ENCODE assay signal across 21 mouse cellular contexts in genomic region chr4:129385685-129386084, GRCm38 (mm10). TPM values are rescaled to one million over a fixed set of nuclear protein-coding genes. Genes with fewer than 3 reads are reported as not detected.
DNase-seq lines count a peak whose midpoint lies in the region; ATAC-seq and TF ChIP-seq lines count a peak whose summit lies in the region.
"Had no signal": no experiment of that assay in that cellular context is flagged by ENCODE, and none has a peak within 500 bp of the region (broad histone marks: within the 10 kb centered on the region; RNA-seq: fewer than 3 reads in every experiment).

No protein-coding gene starts in this region.

- H3K36me3 ChIP-seq in lung, embryonic 16.5 days (ENCODE audit: control insufficient read depth, insufficient read depth, low read length): no peaks in the 10 kb centered on the region
- H3K36me3 ChIP-seq in liver, postnatal 0 days (replicated peaks; ENCODE audit: insufficient read depth, low read length): no peaks in the 10 kb centered on the region
- H3K36me3 ChIP-seq in midbrain, embryonic 10.5 days: no peaks in the 10 kb centered on the region
- H3K36me3 ChIP-seq: kidney, embryonic 15.5 days; limb, embryonic 12.5 days; midbrain, embryonic 13.5 days; neural tube, embryonic 13.5 days had no signal

- H3K9ac ChIP-seq in lung, embryonic 16.5 days (ENCODE audit: low read length): no peak overlapping the region
- H3K9ac ChIP-seq in liver, postnatal 0 days (replicated peaks): no peak overlapping the region
- H3K9ac ChIP-seq: forebrain, postnatal 0 days; hindbrain, embryonic 14.5 days; kidney, embryonic 15.5 days; limb, embryonic 12.5 days; midbrain, embryonic 13.5 days; neural tube, embryonic 13.5 days had no signal

- WGBS in lung, embryonic 16.5 days: 81% methylated on average over 11 of the region's 11 CpGs
- 27% methylated on average over 11 of the region's 11 CpGs for WGBS in large intestine, adult 2 months
- 77% methylated on average over 11 of the region's 11 CpGs for WGBS in liver, postnatal 0 days (ENCODE audit: insufficient replicate concordance)
- WGBS in midbrain, embryonic 10.5 days: 94% methylated on average over 11 of the region's 11 CpGs

- no peak overlapping the region for H3K4me3 ChIP-seq in lung, embryonic 16.5 days (ENCODE audit: low read length)
- no peak overlapping the region for H3K4me3 ChIP-seq in liver, postnatal 0 days (ENCODE audit: low read depth, low read length)
- H3K4me3 ChIP-seq in midbrain, embryonic 10.5 days: no peak overlapping the region
- H3K4me3 ChIP-seq: gastrocnemius, adult 2 months; kidney, embryonic 15.5 days; limb, embryonic 12.5 days; midbrain, embryonic 13.5 days; neural tube, embryonic 13.5 days had no signal

- TF ChIP-seq EP300 in liver, postnatal 0 days (IDR thresholded peaks at IDR 0.05; ENCODE audit: low read depth): no peak

- TF ChIP-seq CTCF in liver, postnatal 0 days (IDR thresholded peaks at IDR 0.05; ENCODE audit: low read depth): no peak

- peak overlapping the region; percentile 16; the same call in 1 of the 2 replicates for H3K27ac ChIP-seq in lung, embryonic 16.5 days (ENCODE audit: low read length)
- H3K27ac ChIP-seq in liver, postnatal 0 days (ENCODE audit: low read depth): peak overlapping the region; percentile 4; the same call in 1 of the 2 replicates
- H3K27ac ChIP-seq in midbrain, embryonic 10.5 days (replicated peaks): no peak overlapping the region
- H3K27ac ChIP-seq: gastrocnemius, adult 2 months; hindbrain, embryonic 14.5 days; limb, embryonic 12.5 days; midbrain, embryonic 13.5 days; neural tube, embryonic 13.5 days had no signal

- ATAC-seq in lung, embryonic 16.5 days (ENCODE audit: low read depth): no peak
- ATAC-seq in liver, postnatal 0 days: no peak
- ATAC-seq: forebrain, postnatal 0 days; midbrain, embryonic 13.5 days; Patski had no signal

- peaks cover 12% of the 10 kb centered on the region for H3K4me1 ChIP-seq in lung, embryonic 16.5 days (replicated peaks; ENCODE audit: control insufficient read depth, insufficient read depth, low read length)
- peaks cover 11% of the 10 kb centered on the region for H3K4me1 ChIP-seq in liver, postnatal 0 days (ENCODE audit: insufficient read depth)
- H3K4me1 ChIP-seq in midbrain, embryonic 10.5 days: peaks cover 11% of the 10 kb centered on the region
- H3K4me1 ChIP-seq: limb, embryonic 12.5 days; midbrain, embryonic 13.5 days; neural tube, embryonic 13.5 days had no signal

- H3K4me2 ChIP-seq in lung, embryonic 16.5 days (ENCODE audit: low read depth, low read length): no peak overlapping the region
- H3K4me2 ChIP-seq in liver, postnatal 0 days (ENCODE audit: low read depth, low read length): no peak overlapping the region
- H3K4me2 ChIP-seq: hindbrain, embryonic 14.5 days; kidney, embryonic 15.5 days; limb, embryonic 12.5 days; midbrain, embryonic 13.5 days; neural tube, embryonic 13.5 days had no signal

- H3K9me3 ChIP-seq in lung, embryonic 16.5 days (ENCODE audit: control insufficient read depth, low read length): no peaks in the 10 kb centered on the region
- no peaks in the 10 kb centered on the region for H3K9me3 ChIP-seq in liver, postnatal 0 days (ENCODE audit: low read length)
- no peaks in the 10 kb centered on the region for H3K9me3 ChIP-seq in midbrain, embryonic 10.5 days (replicated peaks)
- H3K9me3 ChIP-seq: kidney, embryonic 15.5 days; limb, embryonic 12.5 days; midbrain, embryonic 13.5 days; neural tube, embryonic 13.5 days had no signal

- H3K27me3 ChIP-seq in lung, embryonic 16.5 days (ENCODE audit: control insufficient read depth, insufficient read depth, low read depth, low read length): no peaks in the 10 kb centered on the region
- no peaks in the 10 kb centered on the region for H3K27me3 ChIP-seq in liver, postnatal 0 days (ENCODE audit: insufficient read depth, low read length)
- no peaks in the 10 kb centered on the region for H3K27me3 ChIP-seq in midbrain, embryonic 10.5 days (ENCODE audit: low read depth, poor library complexity, severe bottlenecking)
- H3K27me3 ChIP-seq: kidney, embryonic 15.5 days; limb, embryonic 12.5 days; midbrain, embryonic 13.5 days; neural tube, embryonic 13.5 days; Patski had no signal

- no peak for DNase-seq in lung, postnatal 10 days
- DNase-seq in large intestine, adult 2 months (ENCODE audit: low read depth, low spot score): peak; percentile 57
- DNase-seq in liver, postnatal 0 days: no peak
- DNase-seq in midbrain, embryonic 10.5 days (ENCODE audit: low spot score): no peak
- DNase-seq in ovary, postnatal 36 days (ENCODE audit: low spot score): no peak
- no peak for DNase-seq in gastrocnemius, adult 18-20 months (ENCODE audit: low spot score)
- DNase-seq: adrenal gland, postnatal 10 days; cerebellum, adult 11 months; cerebellum, postnatal 14 days; embryo, embryonic 11 days; forebrain, postnatal 0 days; gastrocnemius, adult 2 months; heart, postnatal 36 days had no signal

RNA-seq across cellular contexts. Expression of gene Zbtb8a, which starts 7.8 kb away (rescaled TPM):
- polyA plus RNA-seq in lung, embryonic 16.5 days (2015; fragmentation: Nextera tagmentation; extraction: Ambion mirVana): 21.7 and 22.0 TPM in 2 replicates
- 10.6 and 11.3 TPM in 2 replicates for polyA plus RNA-seq in large intestine, adult 2 months (2012; rRNA removed)
- polyA plus RNA-seq in liver, postnatal 0 days (2015; fragmentation: Nextera tagmentation; extraction: Ambion mirVana): 1.9 and 2.3 TPM in 2 replicates
- polyA plus RNA-seq in midbrain, embryonic 10.5 days (2016; fragmentation: Nextera tagmentation; extraction: Ambion mirVana): 7.5 and 9.4 TPM in 2 replicates
- total RNA-seq in gastrocnemius, adult 18-20 months (2021): under 1 TPM; 0.59 to 0.82 TPM

RNA-seq across cellular contexts. Expression of gene Zbtb8os, which starts 50.2 kb away (rescaled TPM):
- 45.5 and 47.3 TPM in 2 replicates for polyA plus RNA-seq in lung, embryonic 16.5 days (2015; fragmentation: Nextera tagmentation; extraction: Ambion mirVana)
- polyA plus RNA-seq in large intestine, adult 2 months (2012; rRNA removed): 23.1 and 24.9 TPM in 2 replicates
- polyA plus RNA-seq in liver, postnatal 0 days (2015; fragmentation: Nextera tagmentation; extraction: Ambion mirVana): 32.2 and 34.2 TPM in 2 replicates
- 48.3 and 49.6 TPM in 2 replicates for polyA plus RNA-seq in midbrain, embryonic 10.5 days (2016; fragmentation: Nextera tagmentation; extraction: Ambion mirVana)
- 10 to 100 TPM; 24.9 to 30.2 TPM for total RNA-seq in gastrocnemius, adult 18-20 months (2021)

RNA-seq across cellular contexts. Expression of gene Rbbp4, which starts 50.5 kb away (rescaled TPM):
- polyA plus RNA-seq in lung, embryonic 16.5 days (2015; fragmentation: Nextera tagmentation; extraction: Ambion mirVana): 356 and 390 TPM in 2 replicates
- 27.1 and 29.3 TPM in 2 replicates for polyA plus RNA-seq in large intestine, adult 2 months (2012; rRNA removed)
- polyA plus RNA-seq in liver, postnatal 0 days (2015; fragmentation: Nextera tagmentation; extraction: Ambion mirVana): 163 and 167 TPM in 2 replicates
- 522 and 529 TPM in 2 replicates for polyA plus RNA-seq in midbrain, embryonic 10.5 days (2016; fragmentation: Nextera tagmentation; extraction: Ambion mirVana)
- 10 to 100 TPM; 34.6 to 45.1 TPM for total RNA-seq in gastrocnemius, adult 18-20 months (2021)

RNA-seq across cellular contexts. Expression of gene Zbtb8b, which starts 55.0 kb away (rescaled TPM):
- polyA plus RNA-seq in lung, embryonic 16.5 days (2015; fragmentation: Nextera tagmentation; extraction: Ambion mirVana): 2.7 and 4.1 TPM in 2 replicates
- 0.02 TPM in 1 of 2 replicates, not detected in the other for polyA plus RNA-seq in large intestine, adult 2 months (2012; rRNA removed)
- polyA plus RNA-seq in liver, postnatal 0 days (2015; fragmentation: Nextera tagmentation; extraction: Ambion mirVana): 0.40 and 0.55 TPM in 2 replicates
- polyA plus RNA-seq in midbrain, embryonic 10.5 days (2016; fragmentation: Nextera tagmentation; extraction: Ambion mirVana): 1.3 and 1.6 TPM in 2 replicates
- total RNA-seq in gastrocnemius, adult 18-20 months (2021): not detected
- total RNA-seq: gastrocnemius, adult 2 months; heart, postnatal 36 days had no signal
- polyA plus RNA-seq: C2C12 had no signal
